Mouse (Mus musculus) cerebellum, adult 2 months (tissue): ENCODE data around the gene C9.

ENCODE experiments used
- CTCF ChIP-seq: fragments of 200-500 bp; IDR thresholded peaks from 2 replicates; pipeline ENCODE4 v1.5.1; 2011; ENCODE audit warnings: low read depth, mild to moderate bottlenecking, control low read depth, low read length, moderate library complexity, borderline replicate concordance; ENCODE audit not compliant: insufficient read depth
- POLR2A ChIP-seq: fragments of 200-500 bp; IDR thresholded peaks from 2 replicates; pipeline ENCODE4 v1.6.1; 2011; ENCODE audit warnings: low read length, control low read depth, borderline replicate concordance; ENCODE audit not compliant: insufficient read depth

DNA sequence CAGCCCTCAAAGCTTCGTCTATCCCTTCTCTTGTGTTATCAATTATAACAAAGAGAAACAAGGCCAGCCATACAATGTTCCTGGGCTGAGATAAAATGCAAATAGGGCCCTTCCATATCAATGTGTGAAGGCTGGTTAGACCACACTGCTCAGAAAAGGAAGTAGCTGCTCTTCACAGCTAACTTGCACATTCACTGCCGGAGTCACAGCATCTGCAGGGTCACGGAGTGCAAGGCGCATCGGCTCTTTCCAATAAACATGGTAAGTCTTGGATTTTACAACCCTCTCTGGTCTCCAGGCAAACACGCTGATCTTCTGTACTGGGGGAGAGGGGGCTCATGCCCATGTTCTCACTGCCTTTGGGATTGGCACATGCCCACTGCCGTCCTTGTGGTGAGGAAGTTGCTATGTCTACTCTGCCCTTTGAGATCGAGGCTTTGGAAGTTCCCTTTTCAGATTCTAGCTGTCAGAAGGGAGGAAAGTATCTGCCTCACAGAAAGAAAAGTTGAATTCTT is 77.6 kb downstream of the C9 start, which contains the start of gene Fyb:
- TF ChIP-seq CTCF (no peak), POLR2A (no peak)
